Mouse (Mus musculus) ES-E14 (cell line): ENCODE data around the gene Mphosph9.

ENCODE experiments used
- HCFC1 ChIP-seq: IDR thresholded peaks from 2 replicates; pipeline ENCODE4 v1.6.1; 2012; ENCODE audit warnings: low read length, inconsistent platforms, borderline replicate concordance; ENCODE audit not compliant: insufficient read depth
- MAFK ChIP-seq: IDR thresholded peaks from 2 replicates; pipeline ENCODE4 v1.6.1; 2014; ENCODE audit warnings: mild to moderate bottlenecking, low read depth, low read length, inconsistent platforms; ENCODE audit not compliant: insufficient read depth
- ZC3H11A ChIP-seq: IDR thresholded peaks from 2 replicates; pipeline ENCODE4 v1.6.1; 2012; ENCODE audit warnings: low read depth, mild to moderate bottlenecking, inconsistent platforms, low read length, borderline replicate concordance
- ZNF384 ChIP-seq: IDR thresholded peaks from 2 replicates; pipeline ENCODE4 v1.6.1; 2012; ENCODE audit warnings: low read depth, low read length, inconsistent platforms

GRCm38 (mm10) chr5:124366721-124367120 lies 38.9 kb upstream of the Mphosph9 start:
- TF ChIP-seq ZC3H11A (no peak), HCFC1 (no peak), ZNF384 (no peak), MAFK (no peak)
